Mouse (Mus musculus) intestine, embryonic 16.5 days (tissue): ENCODE measurements around the gene Stk17b. TPM values are rescaled to one million over a fixed set of nuclear protein-coding genes. Genes with fewer than 3 reads are reported as not detected.

Experiments
- ATAC-seq: fragments of 200-750 bp; cut with Nextera tagmentation; 2 replicates; pipeline ENCODE4 v1.8.0; 2017; ENCODE audit warnings: moderate TSS enrichment, moderate library complexity
- H3K27ac ChIP-seq: fragments of 300-500 bp; sonication (generic); 2 replicates; pipeline ENCODE4 v1.5.1; 2014; ENCODE audit warnings: mild to moderate bottlenecking, low read length
- H3K27me3 ChIP-seq: fragments of 300-500 bp; sonication (generic); replicated peaks from 2 replicates; pipeline ENCODE4 v1.6.1; 2014; ENCODE audit warnings: low read length, control low read depth, mixed read lengths; ENCODE audit not compliant: control insufficient read depth, insufficient read depth
- H3K36me3 ChIP-seq: fragments of 300-500 bp; sonication (generic); 2 replicates; pipeline ENCODE4 v1.6.1; 2014; ENCODE audit warnings: low read length, control low read depth; ENCODE audit not compliant: control insufficient read depth, insufficient read depth
- H3K4me1 ChIP-seq: fragments of 300-500 bp; sonication (generic); 2 replicates; pipeline ENCODE4 v1.6.1; 2014; ENCODE audit warnings: low read length, control low read depth, mixed read lengths; ENCODE audit not compliant: control insufficient read depth, insufficient read depth
- H3K4me2 ChIP-seq: fragments of 300-500 bp; sonication (generic); 2 replicates; pipeline ENCODE4 v1.6.1; 2014; ENCODE audit warnings: low read depth, low read length, control low read depth
- H3K4me3 ChIP-seq: fragments of 300-500 bp; sonication (generic); 2 replicates; pipeline ENCODE4 v1.5.1; 2014; ENCODE audit warnings: mild to moderate bottlenecking, low read length
- H3K9ac ChIP-seq: fragments of 300-500 bp; sonication (generic); 2 replicates; pipeline ENCODE4 v1.6.1; 2014; ENCODE audit warnings: low read depth, low read length
- H3K9me3 ChIP-seq: fragments of 300-500 bp; sonication (generic); 2 replicates; pipeline ENCODE4 v1.6.1; 2016; ENCODE audit warnings: low read length, control low read depth; ENCODE audit not compliant: control insufficient read depth
- WGBS: fragments of 180-500 bp; shearing (Covaris S2); extraction: QIAGEN DNeasy Blood & Tissue Kit; methylation state at CpG from one replicate; pipeline ENCODE4 v1.1.7; 2014; 5-methylcytosine and 5-hydroxymethylcytosine counted together
- polyA plus RNA-seq: library from polyadenylated mRNA; unstranded; fragments of >200 nt; fragmentation: Nextera tagmentation; extraction: Ambion mirVana; gene quantifications from 2 replicates; pipeline ENCODE4 v1.2.1, GENCODE M21; 2015

Gene Stk17b
- polyA plus RNA-seq, 1 experiment from 2014 or later: 16.1 TPM

GRCm38 (mm10) chr1:53816353-53816752, 31.3 kb upstream of the Stk17b start:
- no peaks in the 10 kb centered on the region for H3K9me3 ChIP-seq
- H3K9ac ChIP-seq: no peak overlapping the region
- WGBS: 76% methylated on average over 2 of the region's 2 CpGs
- no peaks in the 10 kb centered on the region for H3K27me3 ChIP-seq
- H3K36me3 ChIP-seq: no peaks in the 10 kb centered on the region
- no peak overlapping the region for H3K4me2 ChIP-seq
- no peak overlapping the region for H3K27ac ChIP-seq
- ATAC-seq: peak; percentile 62; the same call in 1 of the 2 replicates
- H3K4me1 ChIP-seq: no peaks in the 10 kb centered on the region
- no peak overlapping the region for H3K4me3 ChIP-seq

DNA sequence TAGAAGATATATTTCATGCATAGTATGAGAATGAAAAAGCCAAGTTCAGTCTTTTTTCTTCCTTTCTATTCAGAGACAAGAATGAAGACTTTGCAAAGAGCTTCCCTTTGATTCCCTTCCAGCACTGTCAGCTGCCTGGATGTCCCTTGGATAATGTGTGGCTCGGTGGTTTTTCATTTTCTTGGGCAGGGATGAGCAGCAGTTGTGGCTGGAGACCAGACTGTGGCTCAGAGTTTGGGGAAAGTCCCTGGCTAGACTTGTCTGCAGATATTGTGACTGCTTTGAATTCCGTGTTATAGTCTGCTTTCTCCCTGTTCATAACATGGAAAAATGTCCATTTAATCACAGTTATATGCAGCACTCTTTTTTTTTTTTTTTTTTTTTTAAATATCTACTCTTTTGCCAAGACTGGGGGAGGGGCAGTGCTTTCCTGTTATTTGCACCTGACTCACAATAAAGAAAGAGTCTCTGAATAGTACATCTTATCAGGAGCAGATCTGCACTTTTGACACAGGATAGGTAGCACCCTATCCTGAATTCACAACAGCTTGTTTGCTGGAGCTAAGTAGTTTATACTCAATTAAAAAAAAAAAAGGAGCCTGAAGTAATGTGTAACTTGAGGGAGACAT, 29.2 kb upstream of the Stk17b start:
- H3K9me3 ChIP-seq: no peaks in the 10 kb centered on the region
- 71% methylated on average over 2 of the region's 2 CpGs for WGBS
- no peaks in the 10 kb centered on the region for H3K36me3 ChIP-seq
- H3K4me1 ChIP-seq: no peaks in the 10 kb centered on the region
- H3K4me3 ChIP-seq: no peak overlapping the region
- H3K27me3 ChIP-seq: no peaks in the 10 kb centered on the region
- no peak overlapping the region for H3K27ac ChIP-seq
- ATAC-seq: no peak
- H3K4me2 ChIP-seq: no peak overlapping the region
- H3K9ac ChIP-seq: no peak overlapping the region

- no peaks in the 10 kb centered on the region for H3K4me1 ChIP-seq
- no peaks in the 10 kb centered on the region for H3K36me3 ChIP-seq
- no peak overlapping the region for H3K4me3 ChIP-seq
- WGBS: 86% methylated on average over 4 of the region's 4 CpGs
- H3K27ac ChIP-seq: no peak overlapping the region
- no peak overlapping the region for H3K9ac ChIP-seq
- no peaks in the 10 kb centered on the region for H3K27me3 ChIP-seq
- ATAC-seq: no peak
- H3K4me2 ChIP-seq: no peak overlapping the region
- no peaks in the 10 kb centered on the region for H3K9me3 ChIP-seq
Measured at GRCm38 (mm10) chr1:53811919-53812318, 26.9 kb upstream of the Stk17b start.

GRCm38 (mm10) chr1:53808229-53808628, 23.2 kb upstream of the Stk17b start:
- Histone ChIP-seq H3K4me1 (no peaks in the 10 kb centered on the region), H3K27ac (no peak overlapping the region), H3K4me2 (no peak overlapping the region), H3K4me3 (no peak overlapping the region), H3K9ac (no peak overlapping the region), H3K36me3 (no peaks in the 10 kb centered on the region), H3K27me3 (no peaks in the 10 kb centered on the region), H3K9me3 (no peaks in the 10 kb centered on the region)
- WGBS: 69% methylated on average over 2 of the region's 2 CpGs
- ATAC-seq: no peak

DNA sequence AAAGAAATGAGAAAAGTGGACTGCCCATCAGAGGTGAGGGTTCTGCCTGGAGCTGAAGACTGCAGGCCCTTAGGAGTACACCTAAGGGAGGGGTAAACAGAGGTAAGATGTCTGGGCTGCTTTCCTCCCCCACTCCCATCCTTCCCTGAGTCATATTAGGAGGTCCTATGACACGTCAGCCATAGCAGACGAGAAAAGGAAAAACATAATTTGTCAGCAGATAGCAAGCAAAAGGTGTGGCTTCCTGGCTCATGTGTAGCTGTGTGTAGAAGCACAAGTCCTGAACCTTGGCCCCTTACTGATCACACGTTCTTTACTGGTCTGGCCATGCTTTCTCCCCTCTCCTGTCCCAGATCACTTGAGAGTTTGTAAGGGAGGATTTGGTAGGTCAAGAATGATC, 12.8 kb upstream of the Stk17b start:
- no peaks in the 10 kb centered on the region for H3K27me3 ChIP-seq
- no peaks in the 10 kb centered on the region for H3K36me3 ChIP-seq
- no peak overlapping the region for H3K4me3 ChIP-seq
- H3K4me2 ChIP-seq: no peak overlapping the region
- 47% methylated on average over 3 of the region's 3 CpGs for WGBS
- H3K4me1 ChIP-seq: 0 out of 2 replicates have a peak, but pooled peaks cover 5% of the 10 kb centered on the region
- no peaks in the 10 kb centered on the region for H3K9me3 ChIP-seq
- H3K9ac ChIP-seq: no peak overlapping the region
- ATAC-seq: peak; percentile 92
- H3K27ac ChIP-seq: no peak overlapping the region

DNA sequence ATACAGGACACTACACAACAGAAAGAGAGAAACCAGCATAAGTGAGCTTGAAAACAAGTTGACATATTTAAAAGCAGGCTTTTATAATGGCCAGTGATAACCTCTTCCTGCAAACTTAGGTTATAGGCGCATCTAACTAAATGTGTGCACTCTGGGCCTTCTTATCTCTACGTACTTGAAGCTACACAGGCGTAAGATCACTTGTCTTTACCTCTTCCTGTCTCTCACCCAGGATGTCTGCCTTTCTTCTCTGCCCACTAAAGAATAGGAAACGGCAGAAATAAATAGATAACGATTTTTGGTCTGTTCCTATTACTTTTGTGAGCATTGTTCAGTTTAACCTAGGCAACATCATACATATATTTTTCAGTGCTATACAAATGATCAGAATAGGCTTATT, 12.1 kb upstream of the Stk17b start:
- no peak overlapping the region for H3K4me2 ChIP-seq
- no peak overlapping the region for H3K9ac ChIP-seq
- H3K9me3 ChIP-seq: no peaks in the 10 kb centered on the region
- WGBS: 72% methylated on average over 5 of the region's 5 CpGs
- no peak for ATAC-seq
- H3K4me1 ChIP-seq: 0 out of 2 replicates have a peak, but pooled peaks cover 5% of the 10 kb centered on the region
- H3K36me3 ChIP-seq: no peaks in the 10 kb centered on the region
- H3K27ac ChIP-seq: no peak overlapping the region
- no peak overlapping the region for H3K4me3 ChIP-seq
- no peaks in the 10 kb centered on the region for H3K27me3 ChIP-seq

- Histone ChIP-seq H3K9me3 (no peaks in the 10 kb centered on the region), H3K27me3 (no peaks in the 10 kb centered on the region), H3K36me3 (no peaks in the 10 kb centered on the region), H3K4me1 (0 out of 2 replicates have a peak, but pooled peaks cover 5% of the 10 kb centered on the region), H3K9ac (no peak overlapping the region), H3K4me3 (no peak overlapping the region), H3K4me2 (no peak overlapping the region), H3K27ac (no peak overlapping the region)
- ATAC-seq: no peak
- 87% methylated on average over 6 of the region's 6 CpGs for WGBS
Measured at GRCm38 (mm10) chr1:53796271-53796670, 11.2 kb upstream of the Stk17b start.

- no peaks in the 10 kb centered on the region for H3K27me3 ChIP-seq
- no peak for ATAC-seq
- no peak overlapping the region for H3K4me3 ChIP-seq
- WGBS: 82% methylated on average over 4 of the region's 4 CpGs
- 0 out of 2 replicates have a peak, but pooled peaks cover 5% of the 10 kb centered on the region for H3K4me1 ChIP-seq
- no peak overlapping the region for H3K9ac ChIP-seq
- no peaks in the 10 kb centered on the region for H3K9me3 ChIP-seq
- no peak overlapping the region for H3K4me2 ChIP-seq
- H3K36me3 ChIP-seq: no peaks in the 10 kb centered on the region
- H3K27ac ChIP-seq: no peak overlapping the region
Measured at GRCm38 (mm10) chr1:53795591-53795990, 10.6 kb upstream of the Stk17b start.

- Histone ChIP-seq H3K4me1 (0 out of 2 replicates have a peak, but pooled peaks cover 5% of the 10 kb centered on the region), H3K27me3 (no peaks in the 10 kb centered on the region), H3K9ac (no peak overlapping the region), H3K4me2 (no peak overlapping the region), H3K27ac (no peak overlapping the region), H3K9me3 (no peaks in the 10 kb centered on the region), H3K36me3 (no peaks in the 10 kb centered on the region), H3K4me3 (no peak overlapping the region)
- 94% methylated on average over 5 of the region's 5 CpGs for WGBS
- no peak for ATAC-seq
Measured at GRCm38 (mm10) chr1:53795081-53795480, 10.1 kb upstream of the Stk17b start.

- Histone ChIP-seq H3K27me3 (no peaks in the 10 kb centered on the region), H3K27ac (no peak overlapping the region), H3K4me1 (0 out of 2 replicates have a peak, but pooled peaks cover 5% of the 10 kb centered on the region), H3K9me3 (no peaks in the 10 kb centered on the region), H3K36me3 (no peaks in the 10 kb centered on the region), H3K9ac (no peak overlapping the region), H3K4me3 (no peak overlapping the region), H3K4me2 (no peak overlapping the region)
- ATAC-seq: peak; percentile 62
- 64% methylated on average over 2 of the region's 2 CpGs for WGBS
Measured at GRCm38 (mm10) chr1:53794279-53794678, 9.3 kb upstream of the Stk17b start.
